Mouse (Mus musculus): ENCODE results near the gene Atp5l. TPM values are rescaled to one million over a fixed set of nuclear protein-coding genes. Genes with fewer than 3 reads are reported as not detected.

The Atp5l gene
- total RNA-seq (2023): 100 to 1,000 TPM; 161 to 170 TPM

DNA sequence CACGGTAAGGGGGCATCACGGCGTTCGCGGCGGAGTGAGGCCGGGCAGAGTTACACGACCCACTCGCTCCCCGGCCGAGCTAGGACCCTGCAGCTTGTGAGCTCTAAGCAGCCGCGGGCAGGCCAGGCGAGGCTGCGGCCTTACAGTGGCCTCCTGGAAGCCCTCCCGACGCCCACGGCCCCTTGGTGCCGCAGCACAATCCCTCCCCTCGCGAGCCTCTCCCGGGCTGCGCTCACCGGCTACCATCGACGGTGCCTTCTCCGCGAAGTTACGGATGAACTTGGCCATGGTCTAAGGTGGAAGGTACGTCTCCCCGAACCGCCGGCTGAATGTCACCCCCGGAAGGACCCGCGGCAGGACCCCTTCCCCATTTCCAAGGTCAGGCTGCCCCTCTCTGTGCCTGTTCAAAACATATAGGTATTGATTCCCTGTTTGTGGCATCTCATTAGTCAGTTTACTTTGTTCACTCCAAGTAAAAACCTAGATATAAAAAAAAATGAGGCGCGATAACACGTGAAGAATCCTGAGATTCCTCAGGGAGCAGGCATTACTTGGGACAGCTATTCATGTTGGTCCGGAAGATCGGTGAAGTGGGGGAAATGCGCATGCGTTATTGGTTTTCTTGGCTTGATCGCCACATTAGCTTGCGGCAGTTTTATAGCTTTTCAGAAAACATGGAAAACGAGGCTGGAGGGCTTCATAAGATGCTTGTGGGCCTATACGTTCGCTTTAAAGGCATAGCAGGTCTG lies at the start of gene Atp5l:
Gene Atp5l, minus strand, starts transcription at position 369 of the 749 bp plus-strand sequence.

DNA sequence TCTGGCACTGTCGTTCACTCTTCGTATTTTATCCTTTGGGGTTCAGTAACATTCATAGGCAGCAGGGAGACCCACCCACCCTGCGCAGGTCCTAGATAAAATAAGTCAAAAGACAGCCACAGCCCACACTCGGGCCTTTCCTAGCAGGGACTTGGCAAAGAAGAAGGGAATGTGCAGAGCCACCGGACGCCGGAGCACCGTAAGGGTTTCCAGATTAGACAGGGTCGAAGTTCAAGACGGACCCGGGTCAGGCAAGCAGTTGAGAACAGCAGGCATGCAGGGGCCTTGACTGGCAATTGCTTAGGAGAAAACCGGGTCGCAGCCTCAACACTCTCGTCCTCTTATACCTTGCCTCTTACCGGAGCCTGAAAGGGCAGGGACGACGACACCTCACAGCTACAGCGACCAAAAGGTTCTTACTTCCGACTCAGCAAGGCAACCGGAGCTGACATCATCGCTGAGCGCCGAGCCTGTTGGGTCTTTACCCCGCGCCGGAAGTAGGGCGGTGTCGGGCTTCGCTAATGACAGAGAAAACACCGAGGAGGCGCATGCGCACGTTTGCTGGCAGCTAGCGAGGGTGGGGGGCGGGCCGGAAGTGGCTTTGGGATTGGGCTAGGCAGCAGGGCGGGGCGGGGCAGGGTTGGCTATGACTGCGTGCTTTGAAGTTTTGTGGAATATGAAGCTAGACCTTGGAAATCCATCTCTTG lies 44.7 kb upstream of the Atp5l start, which contains the start of gene Ube4a:
Gene Ube4a, minus strand, starts transcription at position 475 of the 707 bp plus-strand sequence.

DNA sequence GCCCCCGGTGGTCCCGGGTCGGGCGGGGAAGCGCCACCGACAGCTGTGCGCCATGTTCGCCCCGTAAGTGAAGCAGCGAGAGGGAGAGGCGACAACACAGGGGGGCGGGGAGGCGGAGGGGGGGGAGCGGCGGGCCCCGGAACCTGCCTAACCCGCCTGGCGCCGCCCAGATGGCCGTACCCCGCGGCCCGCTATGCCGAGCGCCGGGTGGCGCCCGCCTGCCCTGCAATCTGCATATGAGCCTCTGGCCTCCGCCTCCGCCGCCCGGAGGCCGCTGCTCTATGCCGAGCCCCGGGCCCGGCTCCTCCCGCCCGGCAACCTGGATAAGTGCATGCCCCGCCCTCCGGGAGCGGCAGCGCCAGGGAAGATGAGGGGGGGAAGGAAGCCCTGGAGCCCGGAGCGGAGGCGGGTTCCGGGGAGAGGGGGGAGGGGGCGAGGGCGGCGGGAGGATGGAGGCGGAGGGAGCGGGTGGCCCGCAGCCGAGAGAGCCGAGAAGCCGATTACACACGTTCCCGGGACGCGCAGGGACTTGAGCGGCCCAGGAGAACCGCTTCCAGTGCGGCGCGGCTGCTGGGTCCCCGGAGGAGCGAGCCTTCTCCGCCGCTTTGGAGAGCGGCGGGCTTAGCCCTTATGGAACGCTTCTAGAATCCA lies 39.2 kb downstream of the Atp5l start, which contains the start of gene Kmt2a:
Gene Kmt2a, minus strand, starts transcription at position 76 of the 651 bp plus-strand sequence.

Other genes starting within 250 kb of the Atp5l start
- gene Treh, start 247.5 kb downstream of the Atp5l start, total RNA-seq (2023): not detected
- gene Phldb1, start 185.5 kb downstream of the Atp5l start, total RNA-seq (2023): 1 to 10 TPM; 1.3 to 1.5 TPM
- 10 to 100 TPM; 79.7 to 81.0 TPM for gene Arcn1, start 152.9 kb downstream of the Atp5l start, total RNA-seq (2023)
- 10 to 100 TPM; 22.1 to 26.1 TPM for gene Ift46, start 152.8 kb downstream of the Atp5l start, total RNA-seq (2023)
- gene Tmem25, start 121.4 kb downstream of the Atp5l start, total RNA-seq (2023): under 1 TPM; 0.18 to 0.71 TPM
- under 1 TPM; 0.64 to 0.81 TPM for gene Ttc36, start 117.7 kb downstream of the Atp5l start, total RNA-seq (2023)
- gene Kmt2a, start 39.4 kb downstream of the Atp5l start, total RNA-seq (2023): 10 to 100 TPM; 38.1 to 46.8 TPM
- gene Ube4a, start 44.9 kb upstream of the Atp5l start, total RNA-seq (2023): 10 to 100 TPM; 69.0 to 81.5 TPM
- gene Cd3g, start 59.7 kb upstream of the Atp5l start, total RNA-seq (2023): 1 to 10 TPM in 1 of 2 experiments, under 1 TPM in 1; 0.81 to 1.1 TPM
- 100 to 1,000 TPM; 108 to 125 TPM for gene Cd3d, start 61.0 kb upstream of the Atp5l start, total RNA-seq (2023)
- gene Cd3e, start 88.9 kb upstream of the Atp5l start, total RNA-seq (2023): 1 to 10 TPM in 1 of 2 experiments, under 1 TPM in 1; 0.86 to 1.1 TPM
- not detected for gene Mpzl2, start 119.1 kb upstream of the Atp5l start, total RNA-seq (2023)
- 10 to 100 TPM in 1 of 2 experiments, 1 to 10 TPM in 1; 8.5 to 11.9 TPM for gene Mpzl3, start 134.4 kb upstream of the Atp5l start, total RNA-seq (2023)
- 100 to 1,000 TPM in 1 of 2 experiments, 10 to 100 TPM in 1; 97.6 to 103 TPM for gene Jaml, start 158.4 kb upstream of the Atp5l start, total RNA-seq (2023)
- 1 to 10 TPM in 1 of 2 experiments, under 1 TPM in 1; 0.72 to 1.4 TPM for gene Scn2b, start 197.0 kb upstream of the Atp5l start, total RNA-seq (2023)
- under 1 TPM in 1 of 2 experiments, not detected in 1; 0.26 TPM for gene Scn4b, start 217.7 kb upstream of the Atp5l start, total RNA-seq (2023)